Mouse (Mus musculus) limb, embryonic 12.5 days (tissue): Measurements from ENCODE around the gene Slc7a6. TPM values are rescaled to one million over a fixed set of nuclear protein-coding genes. Genes with fewer than 3 reads are reported as not detected.
"Not testable (repeated sequence)": the region's sequence is repeated elsewhere in the genome, so short reads cannot be mapped to it uniquely, and the experiment has no call there.

Source experiments
- ATAC-seq: fragments of 200-750 bp; cut with Nextera tagmentation; 2 replicates; pipeline ENCODE4 v1.8.0; 2017; ENCODE audit warnings: low read depth, moderate TSS enrichment; ENCODE audit not compliant: insufficient number of reproducible peaks, insufficient read depth, low FRiP score, low TSS enrichment
- H3K27ac ChIP-seq: fragments of 300-500 bp; sonication (generic); 2 replicates; pipeline ENCODE4 v1.5.1; 2016; ENCODE audit warnings: mild to moderate bottlenecking, moderate library complexity
- H3K27me3 ChIP-seq: fragments of 300-500 bp; sonication (generic); 2 replicates; pipeline ENCODE4 v1.6.1; 2016; ENCODE audit warnings: mild to moderate bottlenecking, moderate library complexity
- H3K36me3 ChIP-seq: fragments of 300-500 bp; sonication (generic); 2 replicates; pipeline ENCODE4 v1.6.1; 2016; ENCODE audit warnings: mild to moderate bottlenecking, moderate library complexity
- H3K4me1 ChIP-seq: fragments of 300-500 bp; sonication (generic); replicated peaks from 2 replicates; pipeline ENCODE4 v1.6.1; 2016
- H3K4me2 ChIP-seq: fragments of 300-500 bp; sonication (generic); 2 replicates; pipeline ENCODE4 v1.6.1; 2016; ENCODE audit warnings: mild to moderate bottlenecking, moderate library complexity
- H3K4me3 ChIP-seq: fragments of 300-500 bp; sonication (generic); replicated peaks from 2 replicates; pipeline ENCODE4 v1.5.1; 2016; ENCODE audit warnings: mild to moderate bottlenecking
- H3K9ac ChIP-seq: fragments of 300-500 bp; sonication (generic); replicated peaks from 2 replicates; pipeline ENCODE4 v1.6.1; 2016; ENCODE audit warnings: mild to moderate bottlenecking, moderate library complexity
- H3K9me3 ChIP-seq: fragments of 300-500 bp; sonication (generic); 2 replicates; pipeline ENCODE4 v1.6.1; 2016; ENCODE audit warnings: mild to moderate bottlenecking, moderate library complexity
- WGBS: fragments of 180-500 bp; shearing (Covaris S2); methylation state at CpG from one replicate; pipeline ENCODE4 v1.1.7; 2016; 5-methylcytosine and 5-hydroxymethylcytosine counted together
- polyA plus RNA-seq: library from polyadenylated mRNA; unstranded; fragments of >200 nt; fragmentation: Nextera tagmentation; extraction: Ambion mirVana; gene quantifications from 2 replicates; pipeline ENCODE4 v1.2.1, GENCODE M21; 2016

Slc7a6 gene
- polyA plus RNA-seq, 1 experiment from 2014 or later = 70.8 TPM

DNA sequence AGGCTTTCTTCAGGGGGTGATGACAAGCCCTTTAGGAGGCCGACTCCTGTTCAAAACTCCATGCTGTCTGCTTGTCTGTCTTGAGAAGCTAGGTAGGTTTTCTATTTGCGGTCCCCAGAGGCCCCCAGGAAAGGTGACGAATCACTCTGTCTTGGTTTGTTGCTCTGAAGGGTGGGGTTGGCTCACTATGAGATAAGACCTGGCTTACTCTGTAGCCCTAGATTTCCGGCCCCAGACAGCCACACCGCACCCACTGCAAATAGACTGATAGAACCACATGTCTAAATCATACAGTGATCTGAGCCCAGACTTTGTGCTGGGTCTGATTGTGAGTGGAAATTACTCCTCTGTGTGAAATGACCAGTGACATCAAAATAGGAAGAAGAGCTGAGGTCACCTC, 23.0 kb downstream of the Slc7a6 start:
- no peaks in the 10 kb centered on the region for H3K9me3 ChIP-seq
- no peak overlapping the region for H3K4me2 ChIP-seq
- no peak for ATAC-seq
- no peak overlapping the region for H3K4me3 ChIP-seq
- H3K9ac ChIP-seq = no peak overlapping the region
- no peak overlapping the region for H3K27ac ChIP-seq
- H3K27me3 ChIP-seq = no peaks in the 10 kb centered on the region
- peaks cover 87% of the 10 kb centered on the region for H3K36me3 ChIP-seq
- WGBS = 89% methylated on average over 5 of the region's 5 CpGs
- no peaks in the 10 kb centered on the region for H3K4me1 ChIP-seq

DNA sequence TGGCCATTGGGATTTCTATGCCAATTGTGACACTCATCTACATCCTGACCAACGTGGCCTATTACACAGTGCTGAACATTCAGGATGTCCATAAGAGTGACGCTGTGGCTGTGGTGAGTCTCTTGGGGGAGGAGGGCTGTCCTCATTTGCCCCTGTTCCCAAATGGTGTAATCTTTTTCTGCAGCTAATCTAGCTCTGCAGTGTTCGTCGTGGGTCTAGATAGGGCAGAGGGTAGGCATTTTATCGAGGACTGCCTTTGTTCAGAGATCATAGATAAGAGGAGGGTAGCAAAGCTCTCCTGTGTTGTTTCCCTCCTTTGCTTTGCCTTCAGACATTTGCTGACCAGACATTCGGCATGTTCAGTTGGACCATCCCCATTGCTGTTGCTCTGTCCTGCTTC, 24.5 kb downstream of the Slc7a6 start:
- Histone ChIP-seq H3K4me3 (no peak overlapping the region), H3K9me3 (no peaks in the 10 kb centered on the region), H3K4me2 (no peak overlapping the region), H3K9ac (no peak overlapping the region), H3K27me3 (no peaks in the 10 kb centered on the region), H3K36me3 (peaks cover 86% of the 10 kb centered on the region), H3K4me1 (no peaks in the 10 kb centered on the region), H3K27ac (no peak overlapping the region)
- ATAC-seq = no peak
- WGBS = 90% methylated on average over 6 of the region's 6 CpGs

DNA sequence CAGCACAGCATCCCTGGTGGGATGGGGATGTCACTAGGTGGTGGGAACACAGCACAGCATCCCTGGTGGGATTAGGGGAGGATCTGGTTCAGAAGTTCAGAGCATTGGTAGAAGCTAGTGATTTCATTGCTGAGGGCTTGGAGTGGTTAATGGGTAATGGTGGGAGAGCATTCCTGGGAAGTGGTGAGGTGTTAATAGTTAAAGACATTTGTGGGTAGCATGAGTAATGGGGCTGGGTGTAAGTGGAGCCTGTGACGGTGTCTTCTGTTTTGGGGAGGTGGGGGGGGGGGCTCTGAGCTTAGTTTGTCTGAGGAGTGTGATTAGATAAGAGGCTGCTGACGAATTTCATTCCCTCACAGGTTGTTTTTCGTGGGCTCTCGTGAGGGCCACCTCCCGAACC, 25.4 kb downstream of the Slc7a6 start:
- Histone ChIP-seq H3K4me3 (no peak overlapping the region), H3K36me3 (peaks cover 91% of the 10 kb centered on the region), H3K4me1 (no peaks in the 10 kb centered on the region), H3K27ac (no peak overlapping the region), H3K9me3 (no peaks in the 10 kb centered on the region), H3K27me3 (no peaks in the 10 kb centered on the region), H3K9ac (no peak overlapping the region), H3K4me2 (no peak overlapping the region)
- no peak for ATAC-seq
- whole genome bisulfite sequencing = 83% methylated on average over 5 of the region's 5 CpGs

DNA sequence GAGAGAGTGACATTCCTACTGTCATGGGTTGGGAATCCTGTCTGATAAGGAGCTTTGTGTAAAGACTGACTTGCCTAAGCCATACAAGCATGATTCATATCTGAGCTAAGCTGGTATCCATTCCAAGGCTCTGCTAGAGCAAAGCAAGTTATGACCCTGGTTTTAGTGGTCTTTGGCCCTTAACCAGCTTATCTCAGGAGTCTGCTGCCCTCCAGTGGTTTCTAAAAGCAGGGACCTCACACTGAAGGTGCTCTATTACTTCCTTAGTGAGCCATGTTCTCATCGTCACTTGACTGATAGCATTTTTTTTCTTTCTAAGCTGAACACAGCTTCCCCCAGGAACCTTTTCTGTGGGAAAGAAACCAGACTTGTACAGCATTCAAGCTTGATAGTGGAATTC, 30.1 kb downstream of the Slc7a6 start:
- no peak overlapping the region for H3K27ac ChIP-seq
- no peaks in the 10 kb centered on the region for H3K4me1 ChIP-seq
- peaks cover 96% of the 10 kb centered on the region for H3K36me3 ChIP-seq
- no peak overlapping the region for H3K4me3 ChIP-seq
- no peaks in the 10 kb centered on the region for H3K9me3 ChIP-seq
- no peak overlapping the region for H3K9ac ChIP-seq
- WGBS = 43% methylated on average over 1 of the region's 1 CpGs
- H3K27me3 ChIP-seq = no peaks in the 10 kb centered on the region
- no peak overlapping the region for H3K4me2 ChIP-seq
- ATAC-seq = no peak

DNA sequence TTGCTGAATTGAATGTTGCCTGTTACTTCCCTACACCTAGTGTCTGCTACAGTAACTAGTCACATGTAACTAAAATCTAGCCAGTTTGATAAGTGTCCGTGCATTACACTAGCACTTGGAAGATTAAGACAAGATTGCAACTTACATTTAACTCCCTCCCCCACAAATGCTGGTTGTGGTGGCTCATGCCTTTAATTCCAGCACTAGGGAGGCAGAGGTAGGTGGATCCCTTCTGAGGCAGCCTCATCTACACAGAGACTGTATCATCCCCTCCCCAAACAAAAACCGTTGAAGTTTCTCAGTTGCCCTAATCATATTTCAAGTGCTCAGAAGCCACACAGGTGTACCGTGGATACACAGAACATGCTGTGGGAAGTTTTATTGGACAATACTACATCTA, 30.9 kb downstream of the Slc7a6 start:
- H3K9me3 ChIP-seq, H3K4me3 ChIP-seq, H3K4me2 ChIP-seq, H3K9ac ChIP-seq, H3K27ac ChIP-seq, H3K27me3 ChIP-seq, H3K4me1 ChIP-seq, ATAC-seq: not testable (repeated sequence)
- WGBS = 81% methylated on average over 3 of the region's 3 CpGs
- H3K36me3 ChIP-seq = peaks cover 96% of the 10 kb centered on the region

DNA sequence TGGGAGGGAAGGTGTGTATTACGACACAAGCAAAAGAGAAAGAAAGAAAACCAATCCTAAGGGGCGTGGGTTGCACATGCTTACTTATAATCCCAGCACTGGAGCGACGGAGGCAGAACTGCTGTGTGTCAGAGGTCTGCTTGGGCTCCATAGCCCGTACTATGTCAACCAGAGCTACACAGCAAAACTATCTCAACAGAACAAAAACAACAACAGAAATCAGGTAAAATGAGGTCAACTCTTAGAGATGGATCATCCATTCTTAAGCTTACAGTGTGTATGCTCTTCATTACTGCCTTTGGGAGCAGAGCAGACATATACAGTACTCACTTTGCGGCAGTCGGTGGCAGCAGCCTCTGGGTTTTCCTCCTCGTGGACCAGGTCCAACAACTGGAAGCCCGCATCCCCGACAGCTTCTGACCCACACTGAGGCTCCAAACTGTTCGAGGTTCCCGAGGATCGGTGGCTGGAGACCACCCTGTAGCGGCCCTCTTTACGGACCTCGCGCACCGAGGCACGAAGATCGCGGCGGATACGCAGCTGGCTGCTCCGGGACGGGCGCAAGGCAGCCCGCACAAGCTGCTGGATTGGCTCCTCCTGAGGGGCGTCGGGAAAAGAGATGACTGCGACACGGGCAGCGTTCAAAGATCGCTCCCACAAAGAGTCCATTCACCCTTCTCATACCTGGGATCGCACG, 41.5 kb downstream of the Slc7a6 start:
- peaks cover 55% of the 10 kb centered on the region for H3K36me3 ChIP-seq

DNA sequence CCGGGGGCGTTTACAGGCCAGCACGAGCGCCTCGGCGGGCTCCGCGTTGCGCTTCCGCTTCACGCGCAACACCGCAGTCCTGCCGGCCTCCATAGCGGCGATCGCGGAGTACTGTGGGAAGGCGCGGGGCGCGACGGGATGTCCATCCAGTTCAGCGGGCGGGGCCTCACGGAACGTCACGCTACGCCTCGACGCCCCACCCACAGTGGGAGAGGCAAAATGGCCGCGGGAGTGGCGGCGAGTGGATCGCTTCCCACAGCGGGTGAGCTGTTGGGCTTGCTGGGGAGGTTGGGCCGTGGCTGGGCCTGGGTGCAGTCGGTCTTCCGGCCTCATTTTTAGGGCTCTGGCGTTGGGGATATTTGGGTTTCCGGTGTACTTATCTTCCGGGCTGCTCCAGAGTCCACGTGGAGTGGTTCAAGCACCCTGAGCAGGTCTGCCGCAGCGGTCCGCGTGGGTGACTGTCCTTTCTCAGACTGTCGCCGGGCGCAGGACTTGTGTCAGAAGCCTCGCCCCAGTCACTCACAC, 42.2 kb downstream of the Slc7a6 start, which contains the start of the genes Slc7a6os and Prmt7:
Gene Slc7a6os, minus strand, starts transcription at position 115 of the 525 bp plus-strand sequence.
Gene Prmt7, plus strand, starts transcription at position 116 of the 525 bp plus-strand sequence.
- Histone ChIP-seq H3K4me3 (peak within 1 kb of the TSS; percentile 79), H3K9me3 (no peaks in the 10 kb centered on the region), H3K4me2 (peak within 1 kb of the TSS; percentile 80), H3K27ac (peak within 1 kb of the TSS; percentile 94), H3K4me1 (peaks cover 8% of the 10 kb centered on the region), H3K27me3 (no peaks in the 10 kb centered on the region), H3K36me3 (peaks cover 54% of the 10 kb centered on the region), H3K9ac (peak within 1 kb of the TSS; percentile 92)
- peak; percentile 99 for ATAC-seq
- under 1% methylated on average over 52 of the region's 52 CpGs for WGBS

More for the DNA sequence above, 41.5 kb downstream of the Slc7a6 start:
- H3K9ac ChIP-seq = peak overlapping the region; percentile 92
- no peaks in the 10 kb centered on the region for H3K27me3 ChIP-seq
- peaks cover 8% of the 10 kb centered on the region for H3K4me1 ChIP-seq
- no peaks in the 10 kb centered on the region for H3K9me3 ChIP-seq
- WGBS = under 1% methylated on average over 35 of the region's 35 CpGs
- H3K4me3 ChIP-seq = peak overlapping the region; percentile 79
- ATAC-seq = peak; percentile 75
- peak overlapping the region; percentile 80 for H3K4me2 ChIP-seq
- H3K27ac ChIP-seq = peak overlapping the region; percentile 94

DNA sequence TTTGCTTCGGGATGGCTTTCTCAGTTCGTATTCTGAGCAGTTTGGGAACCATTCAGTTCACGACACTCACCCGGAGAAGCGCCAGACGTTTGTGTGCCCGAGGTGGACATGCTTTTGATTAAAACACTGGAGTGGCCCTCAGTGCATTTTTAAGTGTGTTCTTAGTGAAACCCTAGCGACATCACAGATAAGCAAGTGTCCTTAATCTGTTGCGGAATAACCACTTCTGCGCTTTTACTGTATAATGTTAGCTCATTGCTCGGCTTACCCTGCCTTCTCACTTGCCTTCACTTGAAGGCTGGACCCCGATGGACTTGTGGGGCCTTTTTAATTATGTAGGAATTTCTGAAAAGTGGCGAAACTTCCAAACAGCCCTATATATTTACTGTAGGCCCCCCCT, 42.8 kb downstream of the Slc7a6 start:
- Histone ChIP-seq H3K27me3 (no peaks in the 10 kb centered on the region), H3K27ac (peak overlapping the region; percentile 94), H3K36me3 (peaks cover 56% of the 10 kb centered on the region), H3K4me1 (peaks cover 8% of the 10 kb centered on the region), H3K4me2 (peak overlapping the region; percentile 80), H3K4me3 (peak overlapping the region; percentile 79), H3K9ac (peak overlapping the region; percentile 92), H3K9me3 (no peaks in the 10 kb centered on the region)
- 5% methylated on average over 13 of the region's 13 CpGs for WGBS
- no peak for ATAC-seq

DNA sequence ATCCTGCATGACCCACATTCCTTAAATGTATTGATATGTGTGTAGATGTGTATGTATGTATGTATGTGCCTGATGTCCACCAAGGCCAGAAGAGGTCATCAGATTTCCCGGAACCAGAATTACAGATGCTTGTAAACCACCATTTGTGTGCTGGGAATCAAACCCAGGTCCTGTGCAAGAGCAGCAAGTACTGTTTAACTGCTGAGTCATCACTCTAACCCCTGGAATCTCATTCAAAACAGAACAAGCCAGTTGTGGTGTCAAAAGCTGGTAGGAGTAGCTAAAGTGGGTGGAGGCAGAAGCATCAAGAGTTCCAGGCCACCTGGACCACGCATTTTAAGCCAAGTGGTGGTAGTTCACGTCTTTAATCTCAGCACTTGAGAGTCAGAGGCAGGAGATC, 45.3 kb downstream of the Slc7a6 start:
- H3K4me3 ChIP-seq = no peak overlapping the region
- H3K9me3 ChIP-seq = no peaks in the 10 kb centered on the region
- WGBS = 92% methylated on average over 3 of the region's 3 CpGs
- no peak overlapping the region for H3K27ac ChIP-seq
- H3K4me2 ChIP-seq = no peak overlapping the region
- H3K27me3 ChIP-seq = no peaks in the 10 kb centered on the region
- no peak overlapping the region for H3K9ac ChIP-seq
- peaks cover 58% of the 10 kb centered on the region for H3K36me3 ChIP-seq
- ATAC-seq = no peak
- H3K4me1 ChIP-seq = peaks cover 8% of the 10 kb centered on the region

DNA sequence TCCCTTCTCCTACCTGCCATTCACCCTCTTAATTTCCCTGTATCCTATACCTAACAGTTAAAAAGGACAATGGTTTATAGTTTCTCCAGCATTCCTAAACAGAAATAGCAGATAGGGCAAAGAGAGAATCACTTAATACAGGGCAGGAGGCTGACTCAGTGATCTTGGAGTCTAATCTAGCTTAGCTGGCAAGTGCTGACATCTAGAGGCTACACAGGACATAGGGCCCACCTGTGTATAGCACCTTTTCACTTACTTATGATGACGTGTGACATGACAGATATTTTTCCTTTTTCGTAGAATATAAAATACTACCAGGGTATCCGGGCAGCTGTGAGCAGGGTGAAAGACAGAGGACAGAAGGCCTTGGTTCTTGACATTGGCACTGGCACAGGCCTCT, 51.0 kb downstream of the Slc7a6 start:
- Histone ChIP-seq H3K9me3 (no peaks in the 10 kb centered on the region), H3K9ac (no peak overlapping the region)

DNA sequence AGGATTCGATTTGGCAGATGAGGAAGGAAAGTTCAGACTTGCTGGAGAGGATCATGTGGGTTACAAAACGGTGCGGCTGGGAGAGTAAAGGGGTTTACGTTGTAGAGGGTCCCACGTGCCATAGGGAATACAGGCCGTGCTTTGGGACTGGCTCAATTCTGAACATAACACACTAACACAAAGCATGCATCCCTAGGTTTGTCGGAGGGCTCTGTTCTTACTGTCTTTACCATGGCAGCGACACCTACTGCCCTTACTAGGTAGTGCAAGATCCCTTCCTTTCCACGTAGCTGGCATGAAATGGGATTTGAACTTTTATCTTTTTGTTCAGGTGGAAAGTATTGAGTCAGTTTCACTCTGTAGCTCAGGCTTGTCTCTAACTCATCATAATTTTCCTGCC, 57.9 kb downstream of the Slc7a6 start:
- Histone ChIP-seq H3K4me2 (no peak overlapping the region), H3K27me3 (no peaks in the 10 kb centered on the region), H3K4me3 (no peak overlapping the region), H3K36me3 (peaks cover 78% of the 10 kb centered on the region), H3K27ac (no peak overlapping the region), H3K9ac (no peak overlapping the region), H3K4me1 (0 out of 2 replicates have a peak, but pooled peaks cover 5% of the 10 kb centered on the region), H3K9me3 (no peaks in the 10 kb centered on the region)
- ATAC-seq = no peak
- 43% methylated on average over 9 of the region's 9 CpGs for WGBS

More for the DNA sequence above, 51.0 kb downstream of the Slc7a6 start:
- H3K4me2 ChIP-seq = no peak overlapping the region
- H3K27ac ChIP-seq = no peak overlapping the region
- H3K4me1 ChIP-seq = no peaks in the 10 kb centered on the region
- WGBS = 92% methylated on average over 3 of the region's 3 CpGs
- no peak for ATAC-seq
- H3K36me3 ChIP-seq = peaks cover 86% of the 10 kb centered on the region
- no peak overlapping the region for H3K4me3 ChIP-seq
- H3K27me3 ChIP-seq = no peaks in the 10 kb centered on the region
